Mouse (Mus musculus) olfactory bulb, adult 2 months (tissue): ENCODE data around the gene Gpr132.

Source experiments
- CTCF ChIP-seq: fragments of 200-500 bp; IDR thresholded peaks from 2 replicates; pipeline ENCODE4 v1.5.1; 2012; ENCODE audit warnings: low read depth, mild to moderate bottlenecking, low read length, moderate library complexity; ENCODE audit not compliant: insufficient read depth
- POLR2A ChIP-seq: fragments of 200-500 bp; IDR thresholded peaks from 2 replicates; pipeline ENCODE4 v1.6.1; 2012; ENCODE audit warnings: mild to moderate bottlenecking, low read depth, low read length, moderate library complexity; ENCODE audit not compliant: insufficient read depth

DNA sequence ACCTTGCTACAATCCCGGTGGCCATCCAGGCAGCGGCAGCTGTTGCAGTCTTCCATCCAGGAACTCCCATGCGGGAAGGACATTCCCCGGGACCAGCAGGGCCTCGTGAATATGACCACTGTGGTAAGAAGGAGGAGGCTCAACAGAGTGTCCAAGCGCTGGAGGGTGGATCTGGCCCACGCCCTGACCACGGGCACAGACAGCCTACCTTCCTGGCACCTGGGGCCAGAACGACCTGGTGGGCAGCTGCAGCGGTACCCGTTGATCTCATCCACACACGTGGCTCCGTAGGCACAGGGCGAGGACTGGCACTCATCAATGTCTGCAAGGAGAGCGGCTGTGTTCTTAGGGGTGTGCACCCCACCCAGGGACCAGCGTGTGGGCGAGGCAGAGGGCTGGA lies 43.7 kb upstream of the Gpr132 start:
- TF ChIP-seq POLR2A, result no peak
- no peak for TF ChIP-seq CTCF
